Mouse (Mus musculus) thymus, postnatal 0 days (tissue): Measurements from ENCODE around the gene Slc34a1. TPM values are rescaled to one million over a fixed set of nuclear protein-coding genes. Genes with fewer than 3 reads are reported as not detected.
A peak's percentile ranks its signal among the peaks of the same experiment; 100 is the strongest.
"Not testable (repeated sequence)": the region's sequence is repeated elsewhere in the genome, so short reads cannot be mapped to it uniquely, and the experiment has no call there.

Experiments used
- DNase-seq: peaks from one replicate; pipeline ENCODE4 v3.0.0-alpha.2; 2015; ENCODE audit warnings: low spot score
- polyA plus RNA-seq: library from polyadenylated mRNA; unstranded; fragments of >200 nt; fragmentation: Nextera tagmentation; extraction: Ambion mirVana; gene quantifications from 2 replicates; pipeline ENCODE4 v1.2.1, GENCODE M21; 2015

Slc34a1 gene
- polyA plus RNA-seq, 1 experiment from 2014 or later, result 0.07 TPM

- DNase-seq, result peak; percentile 96
These were observed 7.1 kb downstream of the Slc34a1 start for GRCm38 (mm10) chr13:55404853-55405782.

GRCm38 (mm10) chr13:55405783-55406390 lies 7.9 kb downstream of the Slc34a1 start:
- DNase-seq, result no peak

- no peak for DNase-seq
These were observed 9.4 kb downstream of the Slc34a1 start for GRCm38 (mm10) chr13:55407341-55407740.

GRCm38 (mm10) chr13:55408546-55409120 lies 10.6 kb downstream of the Slc34a1 start:
- no peak for DNase-seq

- DNase-seq, result no peak
These were observed 13.8 kb downstream of the Slc34a1 start for GRCm38 (mm10) chr13:55411826-55412225.

- no peak for DNase-seq
These were observed 14.8 kb downstream of the Slc34a1 start for GRCm38 (mm10) chr13:55412643-55413307.

- no peak for DNase-seq
These were observed 15.3 kb downstream of the Slc34a1 start for GRCm38 (mm10) chr13:55413333-55413732.

GRCm38 (mm10) chr13:55414743-55415380 lies 16.9 kb downstream of the Slc34a1 start, which contains the start of gene Pfn3:
Pfn3 (minus strand) TSS chr13:55415232.
- no peak for DNase-seq

- peak; percentile 86 for DNase-seq
These were observed 20.0 kb downstream of the Slc34a1 start for GRCm38 (mm10) chr13:55418004-55418403.

GRCm38 (mm10) chr13:55419142-55419541 lies 21.2 kb downstream of the Slc34a1 start:
- no peak for DNase-seq

- DNase-seq, result no peak
These were observed 22.3 kb downstream of the Slc34a1 start for GRCm38 (mm10) chr13:55420018-55420932.

GRCm38 (mm10) chr13:55420933-55421800 lies 23.2 kb downstream of the Slc34a1 start:
- DNase-seq, result peak; percentile 84

GRCm38 (mm10) chr13:55426613-55427012 lies 28.6 kb downstream of the Slc34a1 start, which contains the start of gene F12:
F12 (minus strand) TSS chr13:55426793.
- no peak for DNase-seq

GRCm38 (mm10) chr13:55429226-55429888 lies 31.4 kb downstream of the Slc34a1 start:
- no peak for DNase-seq

- DNase-seq, result no peak
These were observed 32.6 kb downstream of the Slc34a1 start for GRCm38 (mm10) chr13:55430566-55430965.

- peak; percentile 88 for DNase-seq
These were observed 34.1 kb downstream of the Slc34a1 start for GRCm38 (mm10) chr13:55431889-55432685.

GRCm38 (mm10) chr13:55437111-55437629 lies 39.2 kb downstream of the Slc34a1 start:
- DNase-seq, result not testable (repeated sequence)
